Mouse (Mus musculus): Measurements from ENCODE around the gene Zfp445. TPM values are rescaled to one million over a fixed set of nuclear protein-coding genes. Genes with fewer than 3 reads are reported as not detected.
A peak's percentile ranks its signal among the peaks of the same experiment; 100 is the strongest.

The Zfp445 gene
- polyA plus RNA-seq, 1 experiment from 2014 or later, result 21.7 TPM

DNA sequence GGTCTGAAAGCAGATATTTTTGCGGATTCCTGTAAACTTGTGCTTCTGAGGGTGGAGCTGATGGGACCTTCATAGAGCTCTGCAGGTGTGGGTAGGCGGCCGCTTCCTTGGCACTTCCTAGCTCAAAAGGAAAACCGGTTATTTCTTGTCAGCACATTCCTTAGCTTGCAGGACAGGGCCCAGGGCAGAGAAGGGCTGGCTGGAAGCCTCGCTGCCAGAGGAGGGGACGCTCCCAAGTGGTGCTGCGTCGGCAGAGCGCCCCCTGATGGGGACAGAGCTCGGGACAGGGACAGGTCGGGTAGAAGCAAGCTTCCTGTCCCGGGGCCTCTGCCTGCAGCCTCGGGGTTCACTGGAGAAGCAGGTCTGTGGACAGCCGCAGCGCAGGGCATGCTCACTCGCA, 28.1 kb downstream of the Zfp445 start:
- DNase-seq (ENCODE audit: low spot score) (peak; percentile 85), ATAC-seq (peak; percentile 92)
- 29% methylated on average over 15 of the region's 16 CpGs for WGBS
- Histone ChIP-seq H3K4me1 (ENCODE audit: insufficient read depth, low read depth, low read length) (no peaks in the 10 kb centered on the region; the same call in 1 of the 2 replicates), H3K4me2 (replicated peaks; ENCODE audit: low read depth, low read length) (peak overlapping the region; percentile 31), H3K4me3 (ENCODE audit: low read depth, low read length) (no peak overlapping the region), H3K27ac (ENCODE audit: low read length) (no peak overlapping the region), H3K36me3 (ENCODE audit: insufficient read depth, low read length) (0 out of 2 replicates have a peak, but pooled peaks cover 7% of the 10 kb centered on the region), H3K27me3 (replicated peaks; ENCODE audit: insufficient read depth, low read length) (no peaks in the 10 kb centered on the region), H3K9ac (replicated peaks; ENCODE audit: low read depth) (no peak overlapping the region), H3K9me3 (ENCODE audit: low read length) (no peaks in the 10 kb centered on the region)
- TF ChIP-seq CTCF (IDR thresholded peaks at IDR 0.05), result peak; percentile 74
- TF ChIP-seq EP300 (IDR thresholded peaks at IDR 0.05), result no peak

DNA sequence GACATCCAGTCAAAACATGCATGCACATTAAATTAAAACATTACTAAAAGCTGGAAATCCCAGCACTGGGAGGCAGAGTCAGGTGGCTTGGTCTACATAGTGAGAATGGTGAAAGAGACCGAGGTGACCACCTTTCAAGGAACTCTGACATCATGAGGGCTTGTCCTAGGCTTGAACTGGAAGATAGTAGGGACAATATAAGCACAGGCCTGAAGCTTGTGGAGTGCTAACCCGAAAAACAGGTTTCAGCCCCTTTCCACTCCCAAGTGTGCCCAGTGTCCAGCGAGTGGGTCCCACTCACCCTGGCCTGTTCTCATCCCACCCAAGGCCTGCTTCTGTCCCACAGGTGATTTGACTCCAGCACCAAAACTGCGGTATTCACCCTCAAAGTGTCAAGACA, 28.6 kb downstream of the Zfp445 start:
- peak; percentile 45 for ATAC-seq
- H3K9ac ChIP-seq (replicated peaks; ENCODE audit: low read depth), result no peak overlapping the region
- TF ChIP-seq EP300 (IDR thresholded peaks at IDR 0.05), result no peak
- TF ChIP-seq CTCF (IDR thresholded peaks at IDR 0.05), result no peak
- 74% methylated on average over 4 of the region's 4 CpGs for WGBS
- peak; percentile 12 for DNase-seq (ENCODE audit: low spot score)
- H3K9me3 ChIP-seq (ENCODE audit: low read length), result no peaks in the 10 kb centered on the region
- no peak overlapping the region for H3K4me2 ChIP-seq (replicated peaks; ENCODE audit: low read depth, low read length)
- 0 out of 2 replicates have a peak overlapping the region, but pooled peaks have one; percentile 32 for H3K27ac ChIP-seq (ENCODE audit: low read length)
- H3K36me3 ChIP-seq (ENCODE audit: insufficient read depth, low read length), result 0 out of 2 replicates have a peak, but pooled peaks cover 7% of the 10 kb centered on the region
- H3K4me3 ChIP-seq (ENCODE audit: low read depth, low read length), result no peak overlapping the region
- H3K4me1 ChIP-seq (ENCODE audit: insufficient read depth, low read depth, low read length), result no peaks in the 10 kb centered on the region; the same call in 1 of the 2 replicates
- no peaks in the 10 kb centered on the region for H3K27me3 ChIP-seq (replicated peaks; ENCODE audit: insufficient read depth, low read length)

DNA sequence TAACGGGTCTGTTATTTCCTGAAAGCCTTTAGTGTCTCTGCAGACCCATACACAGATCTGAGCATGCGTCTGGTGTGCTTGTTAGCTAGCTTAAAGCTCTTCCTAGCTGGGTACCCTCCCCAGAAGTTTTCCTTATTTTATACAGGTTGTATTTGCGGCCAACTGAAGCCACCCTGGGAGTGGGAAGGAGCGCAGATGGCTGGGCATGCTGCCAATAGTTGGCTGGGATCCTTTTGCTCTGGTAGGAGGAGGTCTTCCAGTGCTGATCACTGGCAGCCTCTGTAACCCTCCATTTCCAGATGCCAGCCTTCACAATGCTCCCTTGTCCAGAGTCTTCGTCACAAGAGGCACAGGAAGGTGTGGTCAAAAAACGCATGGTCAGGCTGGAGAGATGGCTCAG, 29.0 kb downstream of the Zfp445 start:
- H3K9ac ChIP-seq (replicated peaks; ENCODE audit: low read depth), result no peak overlapping the region

DNA sequence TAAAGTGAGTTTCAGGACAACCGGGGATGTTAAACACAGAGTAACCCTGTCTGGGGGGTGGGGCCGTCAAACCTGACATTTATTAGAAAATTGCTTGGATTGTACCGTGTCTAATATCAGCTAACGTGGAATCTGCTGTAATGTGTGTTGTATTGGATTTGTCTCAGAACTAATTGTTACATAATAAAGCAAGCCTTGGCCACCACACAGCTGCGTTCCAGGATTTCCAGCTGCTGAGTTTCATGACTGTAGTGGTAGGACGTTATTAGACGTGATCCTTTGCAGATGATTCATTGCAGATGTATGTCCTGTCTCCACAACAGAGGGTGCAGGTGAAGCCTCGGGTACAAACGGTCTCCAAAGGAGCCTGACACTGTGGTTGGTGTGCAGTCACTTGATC, 29.7 kb downstream of the Zfp445 start:
- Histone ChIP-seq H3K4me1 (ENCODE audit: insufficient read depth, low read depth, low read length) (no peaks in the 10 kb centered on the region; the same call in 1 of the 2 replicates), H3K9ac (replicated peaks; ENCODE audit: low read depth) (no peak overlapping the region), H3K27ac (ENCODE audit: low read length) (no peak overlapping the region), H3K4me2 (replicated peaks; ENCODE audit: low read depth, low read length) (no peak overlapping the region), H3K4me3 (ENCODE audit: low read depth, low read length) (no peak overlapping the region), H3K27me3 (replicated peaks; ENCODE audit: insufficient read depth, low read length) (no peaks in the 10 kb centered on the region), H3K9me3 (ENCODE audit: low read length) (no peaks in the 10 kb centered on the region), H3K36me3 (ENCODE audit: insufficient read depth, low read length) (0 out of 2 replicates have a peak, but pooled peaks cover 7% of the 10 kb centered on the region)
- peak; percentile 22 for DNase-seq (ENCODE audit: low spot score)
- ATAC-seq, result no peak
- TF ChIP-seq CTCF (IDR thresholded peaks at IDR 0.05) (no peak), EP300 (IDR thresholded peaks at IDR 0.05) (no peak)
- 62% methylated on average over 9 of the region's 9 CpGs for WGBS

More for the DNA sequence above, 29.0 kb downstream of the Zfp445 start:
- Histone ChIP-seq H3K4me1 (ENCODE audit: insufficient read depth, low read depth, low read length) (no peaks in the 10 kb centered on the region; the same call in 1 of the 2 replicates), H3K4me2 (replicated peaks; ENCODE audit: low read depth, low read length) (no peak overlapping the region), H3K27me3 (replicated peaks; ENCODE audit: insufficient read depth, low read length) (no peaks in the 10 kb centered on the region), H3K36me3 (ENCODE audit: insufficient read depth, low read length) (0 out of 2 replicates have a peak, but pooled peaks cover 7% of the 10 kb centered on the region), H3K9me3 (ENCODE audit: low read length) (no peaks in the 10 kb centered on the region), H3K27ac (ENCODE audit: low read length) (no peak overlapping the region), H3K4me3 (ENCODE audit: low read depth, low read length) (no peak overlapping the region)
- DNase-seq (ENCODE audit: low spot score), result peak; percentile 14
- WGBS, result 9% methylated on average over 6 of the region's 6 CpGs
- ATAC-seq, result 0 out of 2 replicates have a peak, but pooled peaks have one; percentile 22
- no peak for TF ChIP-seq CTCF (IDR thresholded peaks at IDR 0.05)
- TF ChIP-seq EP300 (IDR thresholded peaks at IDR 0.05), result no peak

DNA sequence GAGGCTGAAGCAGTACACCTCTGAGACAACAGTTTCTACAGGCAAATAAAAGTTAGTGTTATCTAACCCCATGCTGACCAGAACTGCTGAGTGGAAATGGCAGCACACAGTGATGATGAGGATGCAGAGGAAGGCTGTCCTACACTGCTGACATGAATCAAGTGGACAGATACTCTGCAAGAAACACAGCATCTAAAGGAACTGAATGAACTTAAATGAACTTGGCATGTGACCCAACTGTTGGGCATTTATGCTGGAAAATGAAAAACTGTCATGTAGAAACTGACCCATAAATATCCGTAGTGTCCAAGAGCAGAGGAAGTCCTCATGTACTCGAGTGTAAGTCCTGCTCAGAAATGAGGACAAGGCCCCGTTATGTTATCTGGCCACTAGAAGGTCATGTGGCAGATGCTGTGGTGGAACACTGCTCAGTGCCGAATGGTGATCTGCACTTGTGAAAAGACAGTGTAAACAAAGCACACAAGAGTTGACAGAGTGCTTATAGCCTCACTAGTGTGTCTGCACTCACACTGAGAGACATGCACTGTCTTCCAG, 35.9 kb downstream of the Zfp445 start:
- DNase-seq (ENCODE audit: low spot score) (no peak), ATAC-seq (no peak)
- 42% methylated on average over 4 of the region's 4 CpGs for WGBS
- H3K4me3 ChIP-seq (ENCODE audit: low read depth, low read length), result no peak overlapping the region
- no peak overlapping the region for H3K27ac ChIP-seq (ENCODE audit: low read length)
- H3K4me1 ChIP-seq (ENCODE audit: insufficient read depth, low read depth, low read length), result no peaks in the 10 kb centered on the region
- no peak overlapping the region for H3K4me2 ChIP-seq (replicated peaks; ENCODE audit: low read depth, low read length)
- H3K36me3 ChIP-seq (ENCODE audit: insufficient read depth, low read length), result 0 out of 2 replicates have a peak, but pooled peaks cover 15% of the 10 kb centered on the region
- H3K9me3 ChIP-seq (ENCODE audit: low read length), result no peaks in the 10 kb centered on the region
- TF ChIP-seq EP300 (IDR thresholded peaks at IDR 0.05) (no peak), CTCF (IDR thresholded peaks at IDR 0.05) (no peak)
- no peak overlapping the region for H3K9ac ChIP-seq (replicated peaks; ENCODE audit: low read depth)
- no peaks in the 10 kb centered on the region for H3K27me3 ChIP-seq (replicated peaks; ENCODE audit: insufficient read depth, low read length)

DNA sequence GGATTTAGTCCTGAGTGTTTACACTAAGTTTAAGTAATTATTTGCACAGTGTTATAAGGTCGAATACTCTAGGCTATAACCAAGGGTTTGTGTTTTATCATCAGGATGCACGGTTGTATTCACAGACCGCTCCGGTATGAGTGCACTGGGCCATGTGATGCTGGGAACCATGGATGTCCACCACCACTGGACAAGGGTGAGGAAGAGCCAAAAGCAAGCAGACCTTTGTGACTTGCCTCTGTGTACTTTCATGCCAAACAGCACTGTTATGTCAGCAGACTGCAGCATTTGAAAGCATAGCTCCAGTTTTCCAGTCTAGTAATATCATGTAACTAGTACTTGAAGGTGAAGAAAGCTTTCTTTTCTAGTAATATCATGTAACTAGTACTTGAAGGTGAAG, 39.1 kb downstream of the Zfp445 start:
- no peak overlapping the region for H3K9ac ChIP-seq (replicated peaks; ENCODE audit: low read depth)
- no peaks in the 10 kb centered on the region for H3K9me3 ChIP-seq (ENCODE audit: low read length)
- WGBS, result 67% methylated on average over 4 of the region's 4 CpGs
- TF ChIP-seq CTCF (IDR thresholded peaks at IDR 0.05) (no peak), EP300 (IDR thresholded peaks at IDR 0.05) (no peak)
- H3K36me3 ChIP-seq (ENCODE audit: insufficient read depth, low read length), result peaks cover 13% of the 10 kb centered on the region; the same call in 1 of the 2 replicates
- no peaks in the 10 kb centered on the region for H3K4me1 ChIP-seq (ENCODE audit: insufficient read depth, low read depth, low read length)
- no peaks in the 10 kb centered on the region for H3K27me3 ChIP-seq (replicated peaks; ENCODE audit: insufficient read depth, low read length)
- ATAC-seq (no peak), DNase-seq (ENCODE audit: low spot score) (no peak)
- no peak overlapping the region for H3K4me3 ChIP-seq (ENCODE audit: low read depth, low read length)
- no peak overlapping the region for H3K4me2 ChIP-seq (replicated peaks; ENCODE audit: low read depth, low read length)
- no peak overlapping the region for H3K27ac ChIP-seq (ENCODE audit: low read length)

Data from lung, postnatal 0 days (tissue).